Mouse (Mus musculus): ENCODE measurements around the gene Cryba4. TPM values are rescaled to one million over a fixed set of nuclear protein-coding genes. Genes with fewer than 3 reads are reported as not detected.

Cryba4 gene
- total and polyA plus RNA-seq, 3 experiments = 0.39 to 0.77 TPM; not detected in 1

- no peak for DNase-seq (ENCODE audit: low read depth, low spot score)
- no peaks in the 10 kb centered on the region for H3K79me2 ChIP-seq (ENCODE audit: control insufficient read depth, insufficient read depth, low read length, poor library complexity)
- no peaks in the 10 kb centered on the region for H3K4me1 ChIP-seq (ENCODE audit: control insufficient read depth in 1 of 2, insufficient read depth in 2 of 2, low read length in 2 of 2)
- no peak overlapping the region for H3K9ac ChIP-seq (ENCODE audit: control insufficient read depth, low read depth, low read length, poor library complexity, severe bottlenecking)
- H3K36me3 ChIP-seq (ENCODE audit: control insufficient read depth in 1 of 2, insufficient read depth in 2 of 2, low read length in 2 of 2) = no peaks in the 10 kb centered on the region
- TF ChIP-seq KAT2A (conservative IDR thresholded peaks at IDR 0.05; ENCODE audit: low read depth, low read length) (no peak), SIN3A (IDR thresholded peaks at IDR 0.05; ENCODE audit: low read length) (no peak), ETS1 (IDR thresholded peaks at IDR 0.05; ENCODE audit: low read depth, low read length) (no peak), POLR2AphosphoS2 (IDR thresholded peaks at IDR 0.05; ENCODE audit: low read length) (no peak), SMC3 (IDR thresholded peaks at IDR 0.05; ENCODE audit: low read depth, low read length) (no peak), MAZ (IDR thresholded peaks at IDR 0.05; ENCODE audit: low read depth, low read length) (no peak), USF2 (IDR thresholded peaks at IDR 0.05; ENCODE audit: borderline replicate concordance in 1 of 2, insufficient read depth in 1 of 2, low read depth in 1 of 2, low read length in 2 of 2) (no peak)
- no peak overlapping the region for H3K4me3 ChIP-seq (ENCODE audit: control insufficient read depth in 1 of 2, insufficient read depth in 1 of 2, low read depth in 2 of 2, low read length in 2 of 2)
- no peak overlapping the region for H3K27ac ChIP-seq (ENCODE audit: control insufficient read depth, low read depth, low read length)
- H3K9me3 ChIP-seq (replicated peaks; ENCODE audit: insufficient read depth, low read length) = no peaks in the 10 kb centered on the region
- H3K27me3 ChIP-seq (ENCODE audit: control insufficient read depth in 1 of 2, insufficient read depth in 2 of 2, low read length in 2 of 2) = no peaks in the 10 kb centered on the region
Observed at GRCm38 (mm10) chr5:112213331-112214240, 38.7 kb downstream of the Cryba4 start.

DNA sequence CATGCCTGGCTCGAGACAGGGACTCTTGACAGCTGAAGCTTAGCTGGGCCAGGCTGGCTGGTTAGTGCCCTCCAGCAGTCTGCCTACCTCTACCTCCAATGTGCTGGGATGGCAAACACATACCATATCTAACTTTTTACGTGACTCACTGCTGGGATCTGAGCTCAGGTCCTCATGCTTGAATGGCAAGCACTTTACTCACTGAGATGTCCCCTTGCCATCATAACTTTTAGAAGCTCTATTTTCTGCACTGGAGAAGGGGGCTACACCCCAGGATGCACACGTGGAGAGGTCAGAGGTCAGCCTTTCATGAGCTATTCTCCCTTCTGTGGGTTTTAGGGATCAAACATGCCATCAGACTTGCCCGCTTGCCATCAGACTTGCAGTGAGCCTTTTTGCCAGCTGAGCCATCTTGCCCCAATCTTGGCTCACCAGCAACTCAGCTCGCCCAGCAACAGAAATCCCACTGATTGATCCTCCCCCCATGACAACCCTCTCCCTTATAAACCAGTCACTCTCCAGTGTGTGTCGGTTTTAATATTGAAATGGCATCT, 39.5 kb downstream of the Cryba4 start:
- TF ChIP-seq MAX (IDR thresholded peaks at IDR 0.05; ENCODE audit: low read length) (no peak), RCOR1 (IDR thresholded peaks at IDR 0.05; ENCODE audit: low read depth, low read length) (no peak), ELF1 (IDR thresholded peaks at IDR 0.05; ENCODE audit: low read depth, low read length) (no peak), HCFC1 (IDR thresholded peaks at IDR 0.05; ENCODE audit: low read depth, low read length) (no peak), MAFK (IDR thresholded peaks at IDR 0.05; ENCODE audit: borderline replicate concordance, low read depth, low read length) (no peak), POLR2AphosphoS5 (IDR thresholded peaks at IDR 0.05; ENCODE audit: borderline replicate concordance, low read depth, low read length) (no peak)
- no peaks in the 10 kb centered on the region for H3K36me3 ChIP-seq (ENCODE audit: control insufficient read depth in 1 of 2, insufficient read depth in 2 of 2, low read length in 2 of 2)
- H3K4me3 ChIP-seq (ENCODE audit: control insufficient read depth in 1 of 2, insufficient read depth in 1 of 2, low read depth in 2 of 2, low read length in 2 of 2) = no peak overlapping the region
- no peak overlapping the region for H3K9ac ChIP-seq (ENCODE audit: control insufficient read depth, low read depth, low read length, poor library complexity, severe bottlenecking)
- no peaks in the 10 kb centered on the region for H3K79me2 ChIP-seq (ENCODE audit: control insufficient read depth, insufficient read depth, low read length, poor library complexity)
- H3K9me3 ChIP-seq (replicated peaks; ENCODE audit: insufficient read depth, low read length) = no peaks in the 10 kb centered on the region
- no peaks in the 10 kb centered on the region for H3K4me1 ChIP-seq (ENCODE audit: control insufficient read depth in 1 of 2, insufficient read depth in 2 of 2, low read length in 2 of 2)
- DNase-seq (ENCODE audit: low read depth, low spot score) = no peak
- no peak overlapping the region for H3K27ac ChIP-seq (ENCODE audit: control insufficient read depth, low read depth, low read length)
- H3K27me3 ChIP-seq (ENCODE audit: control insufficient read depth in 1 of 2, insufficient read depth in 2 of 2, low read length in 2 of 2) = no peaks in the 10 kb centered on the region
